Mouse (Mus musculus) embryonic facial prominence, embryonic 14.5 days (tissue): ENCODE results near the gene Mtx1. TPM values are rescaled to one million over a fixed set of nuclear protein-coding genes. Genes with fewer than 3 reads are reported as not detected.

Experiments
- ATAC-seq: fragments of 200-750 bp; cut with Nextera tagmentation; 2 replicates; pipeline ENCODE4 v1.8.0; 2017; ENCODE audit warnings: low read depth, moderate number of reproducible peaks, moderate TSS enrichment
- DNase-seq: peaks from one replicate; pipeline ENCODE4 v3.0.0-alpha.2; 2015; ENCODE audit warnings: low spot score
- H3K27ac ChIP-seq: fragments of 300-500 bp; sonication (generic); replicated peaks from 2 replicates; pipeline ENCODE4 v1.5.1; 2014; ENCODE audit warnings: low read depth, mild to moderate bottlenecking, low read length, moderate library complexity
- H3K27me3 ChIP-seq: fragments of 300-500 bp; sonication (generic); replicated peaks from 2 replicates; pipeline ENCODE4 v1.6.1; 2014; ENCODE audit warnings: low read length; ENCODE audit not compliant: control insufficient read depth, insufficient read depth
- H3K36me3 ChIP-seq: fragments of 300-500 bp; sonication (generic); 2 replicates; pipeline ENCODE4 v1.6.1; 2014; ENCODE audit warnings: low read length, mixed read lengths; ENCODE audit not compliant: control insufficient read depth, insufficient read depth
- H3K4me1 ChIP-seq: fragments of 300-500 bp; sonication (generic); 2 replicates; pipeline ENCODE4 v1.6.1; 2014; ENCODE audit warnings: antibody characterized with exemption, low read length; ENCODE audit not compliant: control insufficient read depth, insufficient read depth
- H3K4me2 ChIP-seq: fragments of 300-500 bp; sonication (generic); 2 replicates; pipeline ENCODE4 v1.6.1; 2014; ENCODE audit warnings: low read depth, mild to moderate bottlenecking, low read length, moderate library complexity, mixed read lengths
- H3K4me3 ChIP-seq: fragments of 300-500 bp; sonication (generic); 2 replicates; pipeline ENCODE4 v1.5.1; 2014; ENCODE audit warnings: low read depth, mild to moderate bottlenecking, low read length
- H3K9ac ChIP-seq: fragments of 300-500 bp; sonication (generic); 2 replicates; pipeline ENCODE4 v1.6.1; 2014; ENCODE audit warnings: low read depth, mild to moderate bottlenecking, low read length, moderate library complexity, mixed read lengths
- H3K9me3 ChIP-seq: fragments of 300-500 bp; sonication (generic); 2 replicates; pipeline ENCODE4 v1.6.1; 2016; ENCODE audit warnings: low read length; ENCODE audit not compliant: control insufficient read depth
- WGBS: fragments of 180-500 bp; shearing (Covaris S2); extraction: QIAGEN DNeasy Blood & Tissue Kit; methylation state at CpG from one replicate; pipeline ENCODE4 v1.1.7; 2014; 5-methylcytosine and 5-hydroxymethylcytosine counted together
- polyA plus RNA-seq: library from polyadenylated mRNA; unstranded; fragments of >200 nt; fragmentation: Nextera tagmentation; extraction: Ambion mirVana; gene quantifications from 2 replicates; pipeline ENCODE4 v1.2.1, GENCODE M21; 2014

Mtx1 gene
- polyA plus RNA-seq, 1 experiment from 2014 or later, result 151 TPM

DNA sequence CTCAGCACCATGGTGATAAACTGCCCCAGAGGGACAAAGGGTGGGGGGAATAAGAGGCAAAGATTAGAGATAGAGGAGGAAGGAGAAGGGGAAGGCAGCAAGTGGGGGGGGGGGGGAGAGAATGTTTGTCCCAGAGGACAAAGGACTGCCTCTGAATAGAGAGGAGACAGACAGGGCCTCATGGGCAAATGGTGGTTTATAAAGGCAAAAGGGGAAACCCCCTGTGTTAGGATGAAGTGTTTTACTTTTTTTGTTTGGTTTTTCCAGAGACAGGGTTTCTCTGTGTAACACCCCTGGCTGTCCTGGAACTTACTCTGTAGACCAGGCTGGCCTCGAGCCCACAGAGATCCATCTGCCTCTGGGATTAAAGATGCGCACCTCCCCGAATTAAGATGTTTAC is 33.3 kb upstream of the Mtx1 start:
- ATAC-seq, result no peak
- no peak for DNase-seq
- Histone ChIP-seq H3K9me3 (no peaks in the 10 kb centered on the region), H3K4me3 (no peak overlapping the region), H3K4me1 (no peaks in the 10 kb centered on the region), H3K4me2 (no peak overlapping the region), H3K27me3 (no peaks in the 10 kb centered on the region), H3K9ac (no peak overlapping the region), H3K36me3 (no peaks in the 10 kb centered on the region), H3K27ac (no peak overlapping the region)
- 70% methylated on average over 3 of the region's 3 CpGs for WGBS

DNA sequence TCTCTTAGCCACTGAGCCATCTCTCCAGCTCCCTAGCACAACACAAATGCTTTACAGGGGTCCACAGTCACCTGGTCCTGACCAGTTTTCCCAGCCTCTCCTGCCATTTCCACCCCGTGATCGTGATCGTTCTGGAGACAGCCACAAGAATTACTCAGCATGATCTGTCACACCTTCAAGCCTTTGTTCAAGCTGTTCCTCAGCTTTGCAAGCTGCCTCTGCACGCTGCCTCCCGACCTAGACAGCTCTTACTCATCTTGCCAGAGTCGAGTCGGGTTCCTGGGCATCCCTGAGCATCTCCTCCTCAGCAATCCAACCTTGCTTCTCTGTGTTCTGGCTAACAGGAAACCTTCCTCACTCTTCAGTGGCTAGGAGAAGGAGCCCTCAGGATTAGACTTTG is 32.2 kb upstream of the Mtx1 start, which contains the start of gene Dpm3:
TSS of gene Dpm3 (plus strand) at position 283 of the 400 bp plus-strand sequence.
- H3K9ac ChIP-seq, result 0 out of 2 replicates have a peak within 1 kb of the TSS, but pooled peaks have one; percentile 8
- WGBS, result 56% methylated on average over 7 of the region's 7 CpGs
- H3K27ac ChIP-seq, result no peak within 1 kb of the TSS
- no peaks in the 10 kb centered on the region for H3K4me1 ChIP-seq
- H3K4me2 ChIP-seq, result no peak within 1 kb of the TSS
- ATAC-seq (no peak), DNase-seq (no peak)
- H3K4me3 ChIP-seq, result no peak within 1 kb of the TSS
- H3K9me3 ChIP-seq, result no peaks in the 10 kb centered on the region
- no peaks in the 10 kb centered on the region for H3K36me3 ChIP-seq
- H3K27me3 ChIP-seq, result no peaks in the 10 kb centered on the region

DNA sequence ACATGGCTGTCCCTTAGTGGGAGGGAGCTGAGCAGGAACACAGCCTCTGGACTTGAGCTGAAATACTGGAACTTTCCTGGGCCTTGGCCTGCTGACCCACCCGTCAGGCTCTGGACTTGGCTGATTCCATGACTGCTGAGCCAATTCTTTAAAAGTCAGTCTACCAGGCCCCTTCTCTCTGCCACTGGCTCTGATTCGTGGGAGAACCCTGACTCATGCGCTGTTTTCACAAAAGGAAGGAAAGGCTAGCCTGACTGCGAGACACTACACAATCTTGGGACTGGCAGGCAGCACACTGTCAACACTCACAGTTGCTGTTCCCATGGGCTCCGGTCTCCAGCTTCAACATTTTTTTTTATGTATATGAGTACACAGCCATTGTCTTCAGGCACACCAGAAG is 29.3 kb upstream of the Mtx1 start:
- H3K27ac ChIP-seq, result no peak overlapping the region
- ATAC-seq (no peak), DNase-seq (no peak)
- H3K9me3 ChIP-seq, result no peaks in the 10 kb centered on the region
- no peak overlapping the region for H3K4me3 ChIP-seq
- no peaks in the 10 kb centered on the region for H3K36me3 ChIP-seq
- no peaks in the 10 kb centered on the region for H3K27me3 ChIP-seq
- no peak overlapping the region for H3K4me2 ChIP-seq
- H3K9ac ChIP-seq, result no peak overlapping the region
- H3K4me1 ChIP-seq, result peaks cover 3% of the 10 kb centered on the region; the same call in 1 of the 2 replicates
- WGBS, result 79% methylated on average over 5 of the region's 5 CpGs

DNA sequence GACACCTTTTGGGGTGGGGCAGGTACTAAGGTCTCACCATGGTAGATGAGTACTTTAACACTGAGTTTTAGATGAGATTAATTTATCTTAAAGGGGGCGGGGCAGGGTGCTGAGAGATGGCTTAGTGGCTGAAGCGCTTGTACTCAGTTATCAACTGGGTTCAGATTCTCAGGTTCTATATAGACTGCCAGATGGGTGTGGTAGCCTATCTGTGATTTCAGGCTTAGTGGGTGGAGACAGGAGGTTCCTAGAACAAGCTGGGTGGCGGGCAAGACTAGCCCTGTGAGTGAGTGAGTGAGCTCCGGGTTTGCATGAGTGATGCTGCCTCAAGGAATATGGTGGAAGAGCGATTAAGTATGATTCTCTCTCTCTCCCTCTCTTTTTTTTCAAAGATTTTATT is 28.1 kb upstream of the Mtx1 start:
- no peak for ATAC-seq
- DNase-seq, result no peak
- H3K4me3 ChIP-seq, result no peak overlapping the region
- no peak overlapping the region for H3K4me2 ChIP-seq
- H3K36me3 ChIP-seq, result no peaks in the 10 kb centered on the region
- H3K27me3 ChIP-seq, result no peaks in the 10 kb centered on the region
- WGBS, result 98% methylated on average over 5 of the region's 5 CpGs
- no peak overlapping the region for H3K9ac ChIP-seq
- H3K27ac ChIP-seq, result no peak overlapping the region
- H3K4me1 ChIP-seq, result peaks cover 8% of the 10 kb centered on the region; the same call in 1 of the 2 replicates
- no peaks in the 10 kb centered on the region for H3K9me3 ChIP-seq

DNA sequence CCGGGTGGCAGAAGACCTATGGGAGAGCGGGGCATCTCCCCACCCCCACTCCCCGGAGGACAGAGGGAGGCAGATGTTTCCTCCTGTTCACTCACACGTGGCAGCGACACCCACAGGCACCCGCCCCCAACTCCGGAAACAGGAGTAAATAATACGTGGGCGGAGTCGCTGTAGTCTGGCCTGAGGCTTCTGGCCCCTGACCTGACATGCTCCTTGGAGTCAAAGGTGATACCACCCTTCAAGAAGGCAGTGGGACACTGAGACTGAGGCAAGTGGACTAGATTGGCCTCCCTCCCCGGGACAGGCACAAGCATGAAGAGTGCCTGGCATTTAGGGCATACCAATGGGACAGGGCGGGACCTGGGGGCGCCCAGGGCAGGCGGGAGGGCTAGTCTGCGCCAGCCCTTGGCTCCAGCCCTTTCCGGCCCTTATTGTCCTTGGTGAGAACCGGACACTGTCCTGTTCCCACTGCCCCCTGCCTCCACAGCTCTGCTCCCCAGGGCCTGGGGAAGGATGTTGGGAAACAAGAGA is 24.5 kb upstream of the Mtx1 start:
- 1% methylated on average over 17 of the region's 17 CpGs for WGBS
- peaks cover 8% of the 10 kb centered on the region; the same call in 1 of the 2 replicates for H3K4me1 ChIP-seq
- 0 out of 2 replicates have a peak overlapping the region, but pooled peaks have one; percentile 15 for H3K27ac ChIP-seq
- peaks cover 7% of the 10 kb centered on the region; the same call in 1 of the 2 replicates for H3K36me3 ChIP-seq
- DNase-seq (peak; percentile 59), ATAC-seq (no peak)
- H3K4me2 ChIP-seq, result 0 out of 2 replicates have a peak overlapping the region, but pooled peaks have one; percentile 27
- H3K4me3 ChIP-seq, result no peak overlapping the region
- no peaks in the 10 kb centered on the region for H3K27me3 ChIP-seq
- H3K9me3 ChIP-seq, result no peaks in the 10 kb centered on the region
- H3K9ac ChIP-seq, result 0 out of 2 replicates have a peak overlapping the region, but pooled peaks have one; percentile 17

DNA sequence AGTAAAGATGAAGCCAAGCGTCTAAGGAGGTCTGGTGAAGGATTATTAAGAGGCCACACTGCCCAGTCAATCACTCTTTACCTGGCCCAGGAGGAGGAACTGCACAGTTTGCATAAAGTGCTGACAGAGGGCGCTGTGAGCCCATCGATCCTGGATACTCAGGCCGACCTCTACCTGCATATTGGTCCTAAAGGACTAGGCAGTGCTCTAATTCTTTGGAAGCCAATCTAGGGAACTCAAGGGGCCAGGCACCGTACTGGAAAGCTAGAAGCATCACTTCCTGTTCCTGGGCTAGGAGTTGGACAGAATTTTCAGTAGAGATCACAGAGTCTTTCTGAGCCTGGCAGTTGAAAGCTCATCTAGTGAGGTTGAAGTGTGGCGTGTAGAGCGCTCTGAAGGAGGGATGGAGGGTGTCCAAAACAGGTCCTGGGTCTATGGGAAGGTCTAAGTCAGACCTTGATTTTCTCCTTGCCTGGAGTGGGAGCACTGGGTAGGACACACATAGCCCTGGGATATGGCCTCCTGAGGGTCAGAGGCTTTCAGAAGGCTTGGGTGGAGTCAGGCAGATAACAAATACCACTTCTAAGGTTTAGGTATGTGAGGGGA is 23.6 kb upstream of the Mtx1 start:
- DNase-seq (peak; percentile 67), ATAC-seq (no peak)
- Histone ChIP-seq H3K4me2 (no peak overlapping the region), H3K4me3 (no peak overlapping the region), H3K36me3 (peaks cover 7% of the 10 kb centered on the region; the same call in 1 of the 2 replicates), H3K9me3 (no peaks in the 10 kb centered on the region), H3K4me1 (peaks cover 8% of the 10 kb centered on the region; the same call in 1 of the 2 replicates), H3K27me3 (no peaks in the 10 kb centered on the region), H3K9ac (no peak overlapping the region), H3K27ac (no peak overlapping the region; the same call in 1 of the 2 replicates)
- 19% methylated on average over 7 of the region's 7 CpGs for WGBS

DNA sequence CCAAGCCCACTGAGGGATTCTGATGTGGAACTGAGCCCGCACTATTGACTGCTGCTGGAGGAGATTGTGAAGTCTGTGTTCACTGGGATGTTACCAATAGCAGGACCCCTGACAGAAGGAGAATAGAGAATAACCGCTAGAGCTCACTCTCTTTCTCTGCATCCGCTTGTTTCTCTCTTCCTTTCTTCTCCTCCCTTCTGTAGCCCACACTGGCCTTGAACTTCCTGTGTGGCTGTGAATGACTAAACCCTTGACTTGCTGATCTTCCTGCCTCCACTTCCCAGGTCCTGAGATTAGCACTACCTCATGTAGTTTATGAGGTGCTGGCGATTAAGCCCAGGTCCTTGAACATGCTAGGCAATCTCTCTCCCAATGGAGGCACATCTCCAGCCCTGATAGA is 20.6 kb upstream of the Mtx1 start:
- Histone ChIP-seq H3K9ac (peak overlapping the region; percentile 83), H3K27ac (no peak overlapping the region), H3K4me2 (peak overlapping the region; percentile 65), H3K4me1 (peaks cover 15% of the 10 kb centered on the region; the same call in 1 of the 2 replicates), H3K9me3 (no peaks in the 10 kb centered on the region), H3K27me3 (no peaks in the 10 kb centered on the region), H3K36me3 (peaks cover 7% of the 10 kb centered on the region; the same call in 1 of the 2 replicates), H3K4me3 (peak overlapping the region; percentile 69)
- 92% methylated on average over 4 of the region's 4 CpGs for WGBS
- DNase-seq (no peak), ATAC-seq (no peak)

DNA sequence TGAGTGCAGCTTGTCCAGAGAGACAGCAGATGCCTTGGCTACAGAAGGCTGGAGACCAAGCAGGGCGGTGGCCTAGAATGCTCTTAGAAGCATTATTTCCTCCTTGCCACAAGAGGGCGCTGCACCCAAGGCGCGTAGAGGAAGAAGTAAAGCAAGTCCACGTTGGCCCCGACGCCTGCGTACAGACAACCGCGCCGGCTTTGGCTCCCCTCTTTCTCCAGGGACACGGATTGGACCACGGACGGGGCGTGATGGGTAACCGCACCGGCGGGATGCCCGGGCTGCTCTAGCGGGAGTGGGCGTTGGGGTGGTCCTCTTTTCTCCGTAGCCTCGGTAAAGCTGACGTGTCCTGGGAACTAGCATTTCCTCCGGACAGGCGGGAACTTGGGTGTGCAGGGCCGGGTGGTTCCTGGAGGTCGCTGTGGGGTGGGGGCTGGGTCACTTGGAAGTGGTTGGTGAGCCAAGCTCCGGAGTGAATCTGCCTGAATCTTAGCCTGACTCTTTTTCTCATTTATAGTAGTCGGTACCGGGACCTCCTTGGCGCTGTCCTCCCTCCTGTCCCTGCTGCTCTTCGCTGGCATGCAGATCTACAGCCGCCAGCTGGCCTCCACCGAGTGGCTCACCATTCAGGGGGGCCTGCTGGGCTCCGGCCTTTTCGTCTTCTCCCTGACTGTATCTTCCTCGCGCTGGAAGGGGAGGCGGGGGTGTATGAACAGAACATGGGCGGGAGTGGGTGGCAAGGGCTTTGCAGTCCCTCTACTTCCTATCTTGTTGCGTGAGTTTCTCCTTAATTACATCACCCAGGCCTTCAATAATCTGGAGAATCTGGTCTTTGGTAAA is 19.6 kb upstream of the Mtx1 start, which contains the start of gene Trim46:
TSS of gene Trim46 (minus strand) at position 49 of the 840 bp plus-strand sequence.
- 1% methylated on average over 30 of the region's 42 CpGs for WGBS
- Histone ChIP-seq H3K36me3 (peaks cover 13% of the 10 kb centered on the region; the same call in 1 of the 2 replicates), H3K9ac (peak within 1 kb of the TSS; percentile 83), H3K27ac (peak within 1 kb of the TSS; percentile 71), H3K9me3 (no peaks in the 10 kb centered on the region), H3K27me3 (no peaks in the 10 kb centered on the region), H3K4me1 (peaks cover 15% of the 10 kb centered on the region; the same call in 1 of the 2 replicates), H3K4me2 (peak within 1 kb of the TSS; percentile 65), H3K4me3 (peak within 1 kb of the TSS; percentile 69)
- ATAC-seq (peak; percentile 72), DNase-seq (peak; percentile 96)
